Mouse (Mus musculus) neural tube, embryonic 11.5 days (tissue): ENCODE measurements around the gene Trappc10. TPM values are rescaled to one million over a fixed set of nuclear protein-coding genes. Genes with fewer than 3 reads are reported as not detected.
A peak's percentile ranks its signal among the peaks of the same experiment; 100 is the strongest.
"Not testable (repeated sequence)": the region's sequence is repeated elsewhere in the genome, so short reads cannot be mapped to it uniquely, and the experiment has no call there.

Experiments
- ATAC-seq: fragments of 200-750 bp; cut with Nextera tagmentation; 2 replicates; pipeline ENCODE4 v1.8.0; 2017; ENCODE audit warnings: moderate number of reproducible peaks, mild to moderate bottlenecking, moderate TSS enrichment, moderate library complexity; ENCODE audit not compliant: insufficient read depth, low FRiP score, low TSS enrichment
- DNase-seq: peaks from one replicate; pipeline ENCODE4 v3.0.0-alpha.2; 2015; ENCODE audit warnings: low spot score
- H3K27ac ChIP-seq: fragments of 300-500 bp; sonication (generic); 2 replicates; pipeline ENCODE4 v1.5.1; 2014; ENCODE audit warnings: low read depth, mild to moderate bottlenecking, low read length
- H3K27me3 ChIP-seq: fragments of 300-500 bp; sonication (generic); 2 replicates; pipeline ENCODE4 v1.6.1; 2014; ENCODE audit warnings: mild to moderate bottlenecking, low read length, mixed read lengths; ENCODE audit not compliant: control insufficient read depth, insufficient read depth
- H3K36me3 ChIP-seq: fragments of 300-500 bp; sonication (generic); 2 replicates; pipeline ENCODE4 v1.6.1; 2014; ENCODE audit warnings: mild to moderate bottlenecking, low read length, moderate library complexity, mixed read lengths; ENCODE audit not compliant: control insufficient read depth, insufficient read depth
- H3K4me1 ChIP-seq: fragments of 300-500 bp; sonication (generic); 2 replicates; pipeline ENCODE4 v1.6.1; 2014; ENCODE audit warnings: low read length, mixed read lengths; ENCODE audit not compliant: control insufficient read depth, insufficient read depth
- H3K4me2 ChIP-seq: fragments of 300-500 bp; sonication (generic); 2 replicates; pipeline ENCODE4 v1.6.1; 2014; ENCODE audit warnings: low read depth, mild to moderate bottlenecking, moderate library complexity
- H3K4me3 ChIP-seq: fragments of 300-500 bp; sonication (generic); 2 replicates; pipeline ENCODE4 v1.5.1; 2014; ENCODE audit warnings: low read depth, low read length
- H3K9ac ChIP-seq: fragments of 300-500 bp; sonication (generic); 2 replicates; pipeline ENCODE4 v1.6.1; 2014; ENCODE audit warnings: mild to moderate bottlenecking, low read length
- H3K9me3 ChIP-seq: fragments of 300-500 bp; sonication (generic); 2 replicates; pipeline ENCODE4 v1.6.1; 2016; ENCODE audit warnings: low read length; ENCODE audit not compliant: control insufficient read depth
- WGBS: fragments of 180-500 bp; shearing (Covaris S2); extraction: QIAGEN DNeasy Blood & Tissue Kit; methylation state at CpG from one replicate; pipeline ENCODE4 v1.1.7; 2014; 5-methylcytosine and 5-hydroxymethylcytosine counted together
- polyA plus RNA-seq: library from polyadenylated mRNA; unstranded; fragments of >200 nt; fragmentation: Nextera tagmentation; extraction: Ambion mirVana; gene quantifications from 2 replicates; pipeline ENCODE4 v1.2.1, GENCODE M21; 2014

Gene Trappc10
- polyA plus RNA-seq, 1 experiment from 2014 or later, result 16.1 TPM

DNA sequence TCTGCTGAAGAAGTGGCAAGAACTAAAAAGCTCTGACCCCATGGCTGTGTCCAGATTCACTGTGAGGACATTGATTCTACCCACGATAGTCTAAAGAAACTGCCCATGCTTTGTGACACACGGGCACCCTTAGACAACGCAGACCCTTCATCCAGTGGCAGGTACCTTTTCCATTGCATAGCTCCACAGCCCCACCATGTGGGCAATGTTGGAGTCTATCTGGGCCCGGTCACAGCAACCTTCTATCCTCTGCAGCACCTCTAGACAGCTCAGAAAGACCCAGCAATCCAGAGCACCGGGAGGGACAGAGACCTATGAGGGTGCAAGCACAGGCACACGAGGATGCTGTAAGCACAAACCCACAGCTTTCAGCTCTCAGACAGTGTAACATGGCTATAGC lies 33.1 kb downstream of the Trappc10 start:
- Histone ChIP-seq H3K4me1 (no peaks in the 10 kb centered on the region), H3K36me3 (peaks cover 3% of the 10 kb centered on the region), H3K27me3 (no peaks in the 10 kb centered on the region), H3K27ac (no peak overlapping the region), H3K9ac (no peak overlapping the region), H3K4me3 (no peak overlapping the region), H3K9me3 (no peaks in the 10 kb centered on the region), H3K4me2 (no peak overlapping the region)
- peak; percentile 14 for DNase-seq
- ATAC-seq, result no peak
- 73% methylated on average over 6 of the region's 6 CpGs for WGBS

- Histone ChIP-seq H3K9me3 (no peaks in the 10 kb centered on the region), H3K36me3 (peaks cover 20% of the 10 kb centered on the region), H3K27ac (no peak overlapping the region), H3K4me1 (no peaks in the 10 kb centered on the region), H3K4me3 (no peak overlapping the region), H3K9ac (no peak overlapping the region), H3K4me2 (no peak overlapping the region), H3K27me3 (no peaks in the 10 kb centered on the region)
- 95% methylated on average over 4 of the region's 4 CpGs for WGBS
- ATAC-seq (no peak), DNase-seq (no peak)
These were observed 43.3 kb downstream of the Trappc10 start for GRCm38 (mm10) chr10:78201182-78201581.

DNA sequence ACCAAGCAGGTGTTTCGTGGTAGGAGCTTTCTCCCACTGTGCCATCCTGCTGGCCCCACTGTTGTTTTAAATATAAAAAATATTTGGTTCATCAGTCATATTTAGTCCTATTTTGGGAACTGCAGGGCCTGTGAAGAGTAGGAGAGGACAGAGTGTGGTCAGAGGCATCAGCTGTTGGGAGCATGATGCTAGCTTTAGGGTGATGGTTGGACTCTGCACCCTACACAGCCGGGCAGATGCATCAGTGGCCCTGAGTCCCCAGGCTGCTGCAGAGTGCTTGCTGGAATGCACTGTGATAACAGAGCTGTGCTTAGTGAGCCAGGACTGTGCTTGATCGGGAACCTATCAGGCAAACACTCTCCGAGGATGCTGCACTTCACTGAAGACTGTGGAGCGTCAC lies 51.5 kb downstream of the Trappc10 start:
- no peaks in the 10 kb centered on the region for H3K4me1 ChIP-seq
- no peak overlapping the region for H3K4me3 ChIP-seq
- no peaks in the 10 kb centered on the region for H3K9me3 ChIP-seq
- H3K9ac ChIP-seq, result no peak overlapping the region
- no peaks in the 10 kb centered on the region for H3K27me3 ChIP-seq
- peaks cover 18% of the 10 kb centered on the region for H3K36me3 ChIP-seq
- no peak overlapping the region for H3K27ac ChIP-seq
- no peak for ATAC-seq
- no peak for DNase-seq
- H3K4me2 ChIP-seq, result no peak overlapping the region
- 92% methylated on average over 5 of the region's 5 CpGs for WGBS

- H3K36me3 ChIP-seq, H3K4me1 ChIP-seq, H3K9ac ChIP-seq, H3K27ac ChIP-seq, H3K4me3 ChIP-seq, H3K4me2 ChIP-seq, H3K27me3 ChIP-seq, H3K9me3 ChIP-seq, ATAC-seq, DNase-seq: not testable (repeated sequence)
- WGBS, result 91% methylated on average over 4 of the region's 4 CpGs
These were observed 58.4 kb downstream of the Trappc10 start for GRCm38 (mm10) chr10:78186076-78186475.

GRCm38 (mm10) chr10:78185381-78185725 lies 59.1 kb downstream of the Trappc10 start:
- H3K4me2 ChIP-seq, result peak overlapping the region; percentile 93
- H3K27me3 ChIP-seq, result no peaks in the 10 kb centered on the region
- H3K4me3 ChIP-seq, result peak overlapping the region; percentile 77
- no peak overlapping the region for H3K27ac ChIP-seq
- H3K9ac ChIP-seq, result peak overlapping the region; percentile 35
- DNase-seq, result no peak
- peaks cover 9% of the 10 kb centered on the region for H3K36me3 ChIP-seq
- peak; percentile 46; the same call in 1 of the 2 replicates for ATAC-seq
- no peaks in the 10 kb centered on the region for H3K9me3 ChIP-seq
- H3K4me1 ChIP-seq, result peaks cover 9% of the 10 kb centered on the region; the same call in 1 of the 2 replicates
- WGBS, result 28% methylated on average over 9 of the region's 9 CpGs

DNA sequence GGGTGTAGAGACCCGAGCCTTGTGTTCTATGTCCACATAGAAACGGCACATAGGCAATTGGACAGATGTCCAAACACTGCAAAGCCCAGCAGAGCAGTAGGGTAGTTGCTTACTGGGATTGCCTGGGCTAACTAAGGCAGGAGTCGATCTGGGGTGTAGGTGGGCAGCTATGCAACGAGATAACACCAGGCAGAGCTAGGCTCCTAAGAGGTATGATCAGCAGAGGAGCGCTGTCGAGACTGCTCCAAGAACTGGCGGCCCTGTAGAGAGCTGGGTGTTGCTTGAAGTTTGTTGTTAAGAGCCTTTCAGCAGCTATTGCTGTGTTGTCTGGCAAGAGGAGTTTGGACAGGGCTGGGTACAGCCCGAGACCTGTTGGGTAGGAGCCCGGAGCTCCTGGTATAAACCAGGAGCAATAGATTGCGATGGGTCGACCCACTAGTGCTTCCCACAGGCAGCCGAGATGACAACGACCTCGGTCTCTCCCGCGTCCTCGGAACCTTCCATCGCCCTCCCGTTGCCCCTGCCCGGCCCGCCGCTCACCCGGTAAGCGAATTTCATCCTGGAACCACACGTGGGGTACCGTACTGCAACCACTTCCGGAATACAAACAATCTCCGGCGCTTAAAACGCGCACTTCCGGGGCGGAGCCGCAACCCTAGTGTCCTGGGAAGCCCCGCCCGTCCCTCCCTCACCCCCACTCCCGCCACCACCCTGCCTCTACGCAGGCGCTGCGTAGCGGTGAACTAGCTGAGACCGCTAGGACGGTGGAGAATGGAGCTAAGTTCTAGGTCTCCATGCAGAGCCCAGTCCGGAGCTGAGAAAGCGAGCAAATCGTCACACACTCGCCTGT lies 59.7 kb downstream of the Trappc10 start, which contains the start of gene Pwp2:
Pwp2 (minus strand) TSS at position 619 of the 850 bp plus-strand sequence.
- ATAC-seq, result peak; percentile 95
- peaks cover 9% of the 10 kb centered on the region; the same call in 1 of the 2 replicates for H3K4me1 ChIP-seq
- no peaks in the 10 kb centered on the region for H3K27me3 ChIP-seq
- H3K36me3 ChIP-seq, result peaks cover 12% of the 10 kb centered on the region
- 3% methylated on average over 47 of the region's 47 CpGs for WGBS
- H3K9ac ChIP-seq, result peak within 1 kb of the TSS; percentile 60
- H3K9me3 ChIP-seq, result no peaks in the 10 kb centered on the region
- H3K4me3 ChIP-seq, result peak within 1 kb of the TSS; percentile 77
- H3K4me2 ChIP-seq, result peak within 1 kb of the TSS; percentile 93
- peak; percentile 94 for DNase-seq
- no peak within 1 kb of the TSS for H3K27ac ChIP-seq

GRCm38 (mm10) chr10:78183577-78183976 lies 60.9 kb downstream of the Trappc10 start:
- H3K9me3 ChIP-seq, result no peaks in the 10 kb centered on the region
- no peak overlapping the region for H3K9ac ChIP-seq
- no peak overlapping the region for H3K4me3 ChIP-seq
- peaks cover 16% of the 10 kb centered on the region for H3K36me3 ChIP-seq
- H3K4me2 ChIP-seq, result no peak overlapping the region
- WGBS, result 78% methylated on average over 3 of the region's 3 CpGs
- H3K27ac ChIP-seq, result no peak overlapping the region
- peaks cover 9% of the 10 kb centered on the region; the same call in 1 of the 2 replicates for H3K4me1 ChIP-seq
- H3K27me3 ChIP-seq, result no peaks in the 10 kb centered on the region
- no peak for DNase-seq
- ATAC-seq, result no peak

DNA sequence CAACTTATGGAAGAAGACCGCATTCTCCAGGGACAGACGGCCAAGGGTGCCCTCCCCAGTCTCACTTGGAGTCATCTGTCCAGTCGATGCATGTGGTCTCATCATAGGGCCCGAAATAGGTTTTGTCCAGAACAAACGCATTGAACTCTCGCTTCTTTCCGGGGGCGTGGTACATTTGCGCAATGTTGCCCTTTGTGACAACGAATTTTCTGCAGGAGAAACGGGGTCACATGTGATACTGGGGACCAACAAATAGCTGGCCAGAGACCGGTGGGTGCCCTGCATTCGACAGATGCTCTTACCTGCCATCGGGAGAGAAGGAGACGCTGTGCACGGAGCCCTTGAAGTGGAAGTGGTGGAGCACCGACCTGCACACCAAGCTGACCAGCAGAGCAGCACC lies 62.1 kb downstream of the Trappc10 start:
- WGBS, result 96% methylated on average over 17 of the region's 17 CpGs
- Histone ChIP-seq H3K4me3 (no peak overlapping the region), H3K9me3 (no peaks in the 10 kb centered on the region), H3K4me2 (no peak overlapping the region), H3K36me3 (peaks cover 20% of the 10 kb centered on the region), H3K9ac (no peak overlapping the region), H3K27ac (no peak overlapping the region), H3K4me1 (peaks cover 9% of the 10 kb centered on the region; the same call in 1 of the 2 replicates), H3K27me3 (no peaks in the 10 kb centered on the region)
- no peak for ATAC-seq
- no peak for DNase-seq

GRCm38 (mm10) chr10:78174474-78174873 lies 70.0 kb downstream of the Trappc10 start:
- WGBS, result 95% methylated on average over 5 of the region's 5 CpGs
- Histone ChIP-seq H3K4me2 (no peak overlapping the region), H3K9me3 (no peaks in the 10 kb centered on the region), H3K36me3 (peaks cover 29% of the 10 kb centered on the region), H3K4me1 (no peaks in the 10 kb centered on the region), H3K27ac (no peak overlapping the region), H3K9ac (no peak overlapping the region), H3K27me3 (no peaks in the 10 kb centered on the region), H3K4me3 (no peak overlapping the region)
- ATAC-seq (no peak), DNase-seq (no peak)
